Mouse (Mus musculus) heart, embryonic 15.5 days (tissue): ENCODE results near the gene Elmod2. TPM values are rescaled to one million over a fixed set of nuclear protein-coding genes. Genes with fewer than 3 reads are reported as not detected.
A peak's percentile ranks its signal among the peaks of the same experiment; 100 is the strongest.
"Not testable (repeated sequence)": the region's sequence is repeated elsewhere in the genome, so short reads cannot be mapped to it uniquely, and the experiment has no call there.

ENCODE experiments used
- ATAC-seq: fragments of 200-750 bp; cut with Nextera tagmentation; replicated peaks from 2 replicates; pipeline ENCODE4 v1.8.0; 2017; ENCODE audit warnings: low read depth, moderate TSS enrichment; ENCODE audit not compliant: insufficient number of reproducible peaks, insufficient read depth, low FRiP score
- H3K27ac ChIP-seq: fragments of 300-500 bp; sonication (generic); 2 replicates; pipeline ENCODE4 v1.5.1; 2015; ENCODE audit warnings: mild to moderate bottlenecking, inconsistent platforms
- H3K27me3 ChIP-seq: fragments of 300-500 bp; sonication (generic); 2 replicates; pipeline ENCODE4 v1.6.1; 2015; ENCODE audit warnings: inconsistent platforms
- H3K36me3 ChIP-seq: fragments of 300-500 bp; sonication (generic); 2 replicates; pipeline ENCODE4 v1.6.1; 2015; ENCODE audit warnings: mild to moderate bottlenecking, inconsistent platforms
- H3K4me1 ChIP-seq: fragments of 300-500 bp; sonication (generic); replicated peaks from 2 replicates; pipeline ENCODE4 v1.6.1; 2015; ENCODE audit warnings: inconsistent platforms
- H3K4me2 ChIP-seq: fragments of 300-500 bp; sonication (generic); 2 replicates; pipeline ENCODE4 v1.6.1; 2015; ENCODE audit warnings: inconsistent platforms, mild to moderate bottlenecking, moderate library complexity
- H3K4me3 ChIP-seq: fragments of 300-500 bp; sonication (generic); 2 replicates; pipeline ENCODE4 v1.5.1; 2015; ENCODE audit warnings: mild to moderate bottlenecking, inconsistent platforms
- H3K9ac ChIP-seq: fragments of 300-500 bp; sonication (generic); 2 replicates; pipeline ENCODE4 v1.6.1; 2015; ENCODE audit warnings: mild to moderate bottlenecking, inconsistent platforms
- H3K9me3 ChIP-seq: fragments of 300-500 bp; sonication (generic); replicated peaks from 2 replicates; pipeline ENCODE4 v1.6.1; 2016; ENCODE audit warnings: inconsistent platforms
- WGBS: fragments of 180-500 bp; shearing (Covaris S2); methylation state at CpG from one replicate; pipeline ENCODE4 v1.1.7; 2015; ENCODE audit warnings: mixed read lengths; 5-methylcytosine and 5-hydroxymethylcytosine counted together
- polyA plus RNA-seq: library from polyadenylated mRNA; unstranded; fragments of >200 nt; fragmentation: Nextera tagmentation; extraction: Ambion mirVana; gene quantifications from 2 replicates; pipeline ENCODE4 v1.2.1, GENCODE M21; 2015

Elmod2 gene
- polyA plus RNA-seq, 1 experiment from 2014 or later: 9.2 TPM

DNA sequence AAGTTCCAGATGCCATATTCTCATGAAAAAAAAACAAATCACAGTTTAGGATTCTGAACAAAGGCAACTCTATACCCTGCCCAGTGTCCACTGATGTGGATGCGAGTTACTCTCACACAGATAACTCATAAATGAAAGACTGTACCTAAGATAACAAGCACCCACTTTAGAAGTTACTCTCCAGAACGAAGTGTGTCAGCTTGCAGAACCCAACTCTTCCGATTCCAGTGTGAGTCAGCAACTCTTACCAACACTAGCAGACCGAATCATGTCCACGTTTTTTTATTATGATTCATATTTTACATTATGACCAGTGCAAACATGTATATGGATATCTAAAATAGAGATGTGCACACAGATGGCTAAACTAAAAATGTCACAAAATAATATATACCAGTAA is 4.4 kb downstream of the Elmod2 start:
- H3K9ac ChIP-seq: no peak overlapping the region
- WGBS: 85% methylated on average over 5 of the region's 5 CpGs
- ATAC-seq: no peak

DNA sequence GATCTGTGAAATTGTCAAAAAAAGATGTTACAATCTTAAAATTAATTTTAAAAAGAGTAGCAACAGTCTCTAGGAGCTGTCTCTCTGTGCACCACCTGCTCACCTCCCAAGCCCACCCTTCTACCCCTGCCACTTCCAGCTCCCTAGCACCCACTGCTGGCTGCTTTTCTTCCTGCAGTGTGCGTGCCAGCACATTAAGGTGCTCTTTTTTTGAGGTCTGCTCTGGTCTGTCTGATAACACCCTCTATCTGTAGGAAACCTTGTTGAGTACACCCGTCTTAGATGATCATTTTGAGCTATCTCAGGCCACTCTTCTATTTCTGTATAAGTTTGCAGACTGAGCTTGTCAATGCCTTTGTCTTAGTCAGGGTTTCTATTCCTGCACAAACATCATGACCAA is 9.2 kb downstream of the Elmod2 start:
- Histone ChIP-seq H3K4me2 (no peak overlapping the region), H3K9me3 (no peaks in the 10 kb centered on the region), H3K27ac (no peak overlapping the region), H3K27me3 (no peaks in the 10 kb centered on the region), H3K9ac (no peak overlapping the region), H3K4me3 (no peak overlapping the region), H3K4me1 (no peaks in the 10 kb centered on the region), H3K36me3 (peaks cover 14% of the 10 kb centered on the region)
- WGBS: 62% methylated on average over 2 of the region's 2 CpGs
- no peak for ATAC-seq

More for the DNA sequence above, 4.4 kb downstream of the Elmod2 start:
- Histone ChIP-seq H3K36me3 (peaks cover 5% of the 10 kb centered on the region; the same call in 1 of the 2 replicates), H3K4me1 (peaks cover 5% of the 10 kb centered on the region; the same call in 1 of the 2 replicates), H3K4me2 (no peak overlapping the region), H3K4me3 (no peak overlapping the region), H3K27ac (no peak overlapping the region), H3K9me3 (no peaks in the 10 kb centered on the region), H3K27me3 (no peaks in the 10 kb centered on the region)

DNA sequence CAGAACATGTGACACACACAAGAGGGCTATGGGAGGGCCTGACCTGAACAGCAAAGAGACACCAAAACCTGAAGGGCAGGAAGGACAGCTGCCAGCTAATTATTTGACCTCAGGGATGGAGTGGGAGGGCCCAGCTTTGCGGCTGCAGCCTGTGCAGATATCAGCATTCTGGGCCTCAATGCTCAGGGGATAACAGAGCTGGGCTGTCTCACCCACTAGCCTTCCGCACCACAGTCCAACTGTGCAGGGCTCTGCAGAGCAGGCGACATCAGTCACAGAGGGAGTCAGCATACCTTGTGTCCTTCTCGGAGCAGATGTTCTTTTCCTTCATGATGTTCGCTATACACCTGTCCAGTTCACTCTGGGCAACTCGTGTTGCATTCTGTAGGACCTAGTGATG is 9.9 kb downstream of the Elmod2 start:
- Histone ChIP-seq H3K9ac (no peak overlapping the region), H3K27me3 (no peaks in the 10 kb centered on the region), H3K36me3 (peaks cover 14% of the 10 kb centered on the region), H3K4me3 (no peak overlapping the region), H3K4me1 (no peaks in the 10 kb centered on the region), H3K4me2 (no peak overlapping the region), H3K9me3 (no peaks in the 10 kb centered on the region), H3K27ac (no peak overlapping the region)
- 0 out of 2 replicates have a peak, but pooled peaks have one; percentile 27 for ATAC-seq
- WGBS: 85% methylated on average over 6 of the region's 6 CpGs

DNA sequence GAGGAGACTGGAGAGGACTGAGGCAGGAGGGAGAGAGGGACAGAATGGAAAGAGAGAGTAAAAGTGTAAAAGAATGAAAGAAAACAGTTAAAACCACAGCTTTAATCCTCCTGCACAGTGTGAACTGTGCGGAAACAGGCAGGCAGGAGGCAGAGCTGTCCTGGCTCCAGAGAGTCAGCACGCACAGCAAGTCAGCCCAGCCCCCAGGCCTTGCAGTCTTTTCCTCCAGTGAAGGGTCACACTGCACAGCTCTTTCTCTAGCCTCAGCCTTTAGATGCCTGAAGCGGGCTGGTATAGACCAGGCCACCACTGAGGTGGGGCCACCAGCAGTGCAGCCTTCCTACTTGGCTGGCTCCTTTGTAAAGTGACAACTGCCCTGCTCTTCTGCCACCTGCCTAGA is 11.7 kb downstream of the Elmod2 start:
- no peak overlapping the region for H3K9ac ChIP-seq

DNA sequence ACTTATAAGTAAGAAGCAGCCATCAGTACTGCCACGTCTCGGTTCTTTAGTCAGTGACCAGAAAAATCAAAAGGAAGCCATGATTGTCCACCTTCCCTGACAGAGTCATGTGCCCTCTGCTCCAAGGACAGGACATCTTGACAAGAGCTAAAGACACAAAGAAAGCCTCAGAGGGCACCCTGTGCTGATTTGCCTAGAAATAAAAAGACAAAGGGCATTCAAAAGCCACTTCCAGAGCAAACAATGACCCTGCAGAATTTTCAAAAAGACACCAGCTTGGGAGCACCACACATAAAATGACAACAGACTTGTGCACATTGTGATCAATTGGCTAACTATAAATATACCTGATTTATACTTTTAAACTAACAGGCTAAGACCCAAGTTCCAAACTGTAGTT is 16.6 kb downstream of the Elmod2 start:
- 76% methylated on average over 2 of the region's 2 CpGs for WGBS
- Histone ChIP-seq H3K4me1 (no peaks in the 10 kb centered on the region), H3K27me3 (no peaks in the 10 kb centered on the region), H3K9ac (no peak overlapping the region), H3K27ac (no peak overlapping the region), H3K4me3 (no peak overlapping the region), H3K36me3 (peaks cover 20% of the 10 kb centered on the region), H3K4me2 (no peak overlapping the region), H3K9me3 (no peaks in the 10 kb centered on the region)
- ATAC-seq: no peak

More for the DNA sequence above, 11.7 kb downstream of the Elmod2 start:
- Histone ChIP-seq H3K27ac (no peak overlapping the region), H3K27me3 (no peaks in the 10 kb centered on the region), H3K36me3 (peaks cover 27% of the 10 kb centered on the region), H3K4me1 (no peaks in the 10 kb centered on the region), H3K4me2 (no peak overlapping the region), H3K4me3 (no peak overlapping the region), H3K9me3 (no peaks in the 10 kb centered on the region)
- WGBS: 87% methylated on average over 3 of the region's 3 CpGs
- ATAC-seq: no peak

DNA sequence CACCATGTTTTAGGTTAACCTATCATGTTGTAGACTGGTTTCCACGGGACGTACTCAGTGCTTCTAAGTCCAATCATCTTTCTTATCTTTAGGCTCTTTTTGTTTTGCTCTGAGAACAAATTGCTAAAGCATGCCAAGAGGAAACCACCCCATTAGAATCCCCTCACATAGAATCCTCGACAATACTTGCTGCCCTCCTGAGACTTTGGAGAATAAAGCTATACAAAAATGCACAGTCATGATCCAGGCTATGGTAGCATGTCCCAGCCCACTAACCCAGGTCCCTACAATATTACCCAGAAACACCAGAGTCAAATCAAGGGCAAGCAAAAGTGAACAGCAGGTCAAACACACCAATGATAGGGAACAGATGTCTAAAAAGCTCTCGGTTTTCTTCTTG is 17.2 kb downstream of the Elmod2 start:
- not testable (repeated sequence) for H3K4me2 ChIP-seq, H3K9me3 ChIP-seq, H3K27ac ChIP-seq, ATAC-seq, H3K27me3 ChIP-seq, H3K9ac ChIP-seq, H3K4me1 ChIP-seq, H3K4me3 ChIP-seq
- peaks cover 17% of the 10 kb centered on the region for H3K36me3 ChIP-seq
- 70% methylated on average over 4 of the region's 4 CpGs for WGBS

DNA sequence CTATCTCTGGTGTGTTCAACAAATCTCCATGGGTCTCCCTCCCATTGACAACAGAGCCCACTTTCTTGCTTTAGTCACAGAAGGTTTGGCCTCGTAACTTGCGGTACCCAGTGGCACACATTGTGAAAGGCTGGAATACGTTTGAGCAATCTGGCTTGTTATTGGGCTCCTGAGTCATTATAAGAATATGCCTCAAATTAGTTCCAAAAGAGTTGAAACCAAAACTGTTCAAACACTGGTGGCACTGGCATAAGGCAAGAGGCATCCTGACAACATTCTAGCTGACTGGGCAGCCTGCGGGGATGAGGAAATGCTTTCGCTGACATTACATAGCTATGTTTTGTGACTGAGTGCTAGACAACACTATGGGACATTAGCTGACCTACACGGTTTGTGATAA is 22.4 kb downstream of the Elmod2 start:
- Histone ChIP-seq H3K4me1 (no peaks in the 10 kb centered on the region), H3K4me2 (no peak overlapping the region), H3K4me3 (no peak overlapping the region), H3K9ac (no peak overlapping the region), H3K27ac (no peak overlapping the region), H3K36me3 (no peaks in the 10 kb centered on the region), H3K9me3 (no peaks in the 10 kb centered on the region), H3K27me3 (no peaks in the 10 kb centered on the region)
- 88% methylated on average over 6 of the region's 6 CpGs for WGBS
- ATAC-seq: no peak

DNA sequence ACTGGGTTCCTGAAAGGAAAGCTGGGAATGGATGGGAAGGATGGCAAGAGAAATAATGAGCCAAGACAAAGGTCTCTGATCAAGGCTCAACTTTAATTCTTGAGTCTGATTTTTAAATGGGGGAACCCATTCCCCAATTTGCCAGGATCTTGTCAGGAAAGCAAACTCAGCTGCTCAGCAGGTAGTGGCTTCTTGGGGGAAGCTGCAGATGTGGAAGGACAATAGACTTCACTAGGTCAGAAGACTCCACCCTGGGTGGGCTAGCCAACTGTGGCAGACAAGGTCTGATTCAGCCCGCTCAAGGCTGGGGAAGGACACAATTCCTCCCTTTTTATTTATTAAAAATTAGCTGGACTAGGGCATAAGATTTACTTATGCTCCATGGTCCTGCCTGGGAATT is 27.3 kb downstream of the Elmod2 start:
- WGBS: 100% methylated on average over 1 of the region's 1 CpGs
- Histone ChIP-seq H3K27me3 (no peaks in the 10 kb centered on the region), H3K4me3 (no peak overlapping the region), H3K4me1 (no peaks in the 10 kb centered on the region), H3K36me3 (no peaks in the 10 kb centered on the region), H3K9me3 (no peaks in the 10 kb centered on the region), H3K27ac (no peak overlapping the region), H3K9ac (no peak overlapping the region), H3K4me2 (no peak overlapping the region)
- no peak for ATAC-seq

DNA sequence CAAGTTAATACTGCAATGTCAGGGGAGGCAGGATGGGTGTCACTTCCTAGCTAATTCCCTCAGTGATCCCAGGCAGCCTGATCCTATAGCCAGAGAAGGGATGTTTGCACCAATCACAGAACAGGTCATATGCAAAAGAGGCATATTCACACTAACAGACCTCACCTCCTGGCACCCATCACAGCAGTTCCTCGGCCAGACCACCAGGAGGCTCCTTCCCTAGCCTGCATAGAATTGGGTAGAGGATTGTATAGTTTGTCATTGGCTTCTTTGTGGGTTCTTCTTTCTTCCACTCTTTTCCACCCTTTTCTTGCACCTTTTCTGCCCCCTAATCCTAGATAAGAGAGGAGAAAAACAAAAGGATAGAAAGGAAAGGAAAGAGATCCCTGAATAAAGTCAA is 32.2 kb downstream of the Elmod2 start:
- Histone ChIP-seq H3K9me3 (no peaks in the 10 kb centered on the region), H3K9ac (no peak overlapping the region), H3K4me3 (no peak overlapping the region), H3K27me3 (no peaks in the 10 kb centered on the region), H3K36me3 (no peaks in the 10 kb centered on the region), H3K4me1 (no peaks in the 10 kb centered on the region), H3K27ac (no peak overlapping the region), H3K4me2 (no peak overlapping the region)
- WGBS: 60% methylated on average over 1 of the region's 1 CpGs
- ATAC-seq: no peak

DNA sequence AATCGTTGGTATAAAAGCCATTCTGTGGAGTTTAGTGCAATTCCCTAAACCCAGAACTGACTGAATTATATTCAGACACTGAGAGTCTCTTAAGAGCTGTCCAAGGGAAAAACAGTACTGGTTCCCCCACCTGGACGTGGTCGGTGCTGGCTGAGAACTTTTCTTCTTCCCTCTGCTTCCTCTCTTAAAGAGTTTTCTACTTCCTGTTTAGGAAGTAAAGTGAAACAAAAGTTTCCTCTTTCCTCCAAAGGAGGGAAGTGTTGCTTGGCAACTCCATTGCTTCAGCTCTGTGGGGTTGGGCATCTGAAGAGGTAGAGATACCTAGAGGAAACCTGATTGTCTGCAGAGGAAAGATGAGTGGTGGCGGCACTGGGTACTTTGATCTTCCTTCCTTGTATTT is 34.9 kb downstream of the Elmod2 start:
- 60% methylated on average over 4 of the region's 4 CpGs for WGBS
- ATAC-seq: no peak

DNA sequence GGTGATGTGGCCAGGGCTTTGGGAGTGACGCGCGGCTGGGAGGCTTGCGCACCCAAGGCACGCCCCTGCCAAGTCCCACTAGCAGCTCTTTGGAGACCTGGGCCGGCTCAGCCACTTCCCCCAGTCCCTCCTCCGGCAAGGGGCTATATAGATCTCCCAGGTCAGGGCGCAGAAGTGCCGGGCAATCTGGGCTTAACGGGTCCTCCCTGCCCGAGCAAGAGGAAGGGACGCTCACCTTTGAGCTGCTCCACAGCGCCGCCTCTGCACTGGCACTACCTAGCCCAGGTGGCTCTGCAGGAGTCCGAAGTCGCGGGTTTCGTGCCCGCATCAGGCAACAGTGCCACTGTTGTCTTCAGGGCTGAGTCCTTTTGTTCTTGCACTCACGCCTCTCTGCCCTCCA is 42.1 kb downstream of the Elmod2 start, which contains the start of gene Ucp1:
Gene Ucp1, plus strand, starts transcription at position 177 of the 400 bp plus-strand sequence.
- Histone ChIP-seq H3K4me2 (peak within 1 kb of the TSS; percentile 63), H3K36me3 (no peaks in the 10 kb centered on the region), H3K27me3 (peaks cover 34% of the 10 kb centered on the region), H3K4me3 (peak within 1 kb of the TSS; percentile 30), H3K4me1 (peaks cover 6% of the 10 kb centered on the region; the same call in 1 of the 2 replicates), H3K27ac (no peak within 1 kb of the TSS), H3K9me3 (no peaks in the 10 kb centered on the region), H3K9ac (no peak within 1 kb of the TSS)
- no peak for ATAC-seq
- WGBS: 2% methylated on average over 20 of the region's 20 CpGs

More for the DNA sequence above, 34.9 kb downstream of the Elmod2 start:
- Histone ChIP-seq H3K27me3 (no peaks in the 10 kb centered on the region; the same call in 1 of the 2 replicates), H3K4me2 (no peak overlapping the region), H3K27ac (no peak overlapping the region), H3K4me3 (no peak overlapping the region), H3K36me3 (no peaks in the 10 kb centered on the region), H3K9ac (no peak overlapping the region), H3K4me1 (no peaks in the 10 kb centered on the region), H3K9me3 (no peaks in the 10 kb centered on the region)

DNA sequence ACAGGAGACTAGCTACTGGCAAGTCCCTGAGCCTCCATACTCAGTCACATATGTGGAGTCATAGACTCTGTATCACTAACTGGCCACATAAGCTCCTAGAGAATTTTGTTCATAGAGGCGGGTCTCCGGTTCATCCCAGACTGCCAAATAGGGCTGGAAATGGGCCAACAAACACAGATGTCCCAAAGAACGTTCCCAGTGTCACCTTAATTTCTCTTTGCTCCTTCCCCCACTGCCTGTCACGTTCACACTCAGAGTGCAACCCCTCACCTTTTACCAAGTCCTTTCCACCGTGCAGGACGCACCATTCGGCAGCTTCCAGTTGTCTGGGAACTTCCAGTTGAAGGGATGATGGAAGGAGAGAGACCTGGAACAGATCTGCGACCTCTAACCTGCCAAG is 46.9 kb downstream of the Elmod2 start:
- Histone ChIP-seq H3K4me1 (peaks cover 5% of the 10 kb centered on the region; the same call in 1 of the 2 replicates), H3K27me3 (peaks cover 21% of the 10 kb centered on the region), H3K36me3 (no peaks in the 10 kb centered on the region), H3K9ac (no peak overlapping the region), H3K4me3 (no peak overlapping the region), H3K27ac (no peak overlapping the region), H3K4me2 (no peak overlapping the region), H3K9me3 (no peaks in the 10 kb centered on the region)
- WGBS: 73% methylated on average over 8 of the region's 8 CpGs
- ATAC-seq: no peak
